Mouse (Mus musculus) CH12.LX (cell line): ENCODE data around the gene Ppp1r14a.

ENCODE experiments used
- BHLHE40 ChIP-seq: IDR thresholded peaks from 2 replicates; pipeline ENCODE4 v1.6.1; 2011; ENCODE audit warnings: mild to moderate bottlenecking, low read depth, low read length, improper control_type of control experiment
- CTCF ChIP-seq, 2 experiments: IDR thresholded peaks in 1 of 2; conservative IDR thresholded peaks in 1 of 2; 2 replicates each; pipeline ENCODE4 v1.5.1; 2011 to 2012; ENCODE audit warnings: low read depth in 2 of 2, low read length in 2 of 2, improper control_type of control experiment in 1 of 2, inconsistent platforms in 1 of 2, mild to moderate bottlenecking in 1 of 2, moderate library complexity in 1 of 2
- E2F4 ChIP-seq: IDR thresholded peaks from 2 replicates; pipeline ENCODE4 v1.6.1; 2011; ENCODE audit warnings: low read depth, low read length, improper control_type of control experiment; ENCODE audit not compliant: insufficient replicate concordance
- EP300 ChIP-seq: IDR thresholded peaks from 2 replicates; pipeline ENCODE4 v1.6.1; 2011; ENCODE audit warnings: low read length, improper control_type of control experiment
- HCFC1 ChIP-seq: IDR thresholded peaks from 2 replicates; pipeline ENCODE4 v1.6.1; 2012; ENCODE audit warnings: low read depth, mild to moderate bottlenecking, inconsistent platforms, low read length, improper control_type of control experiment
- MAX ChIP-seq: IDR thresholded peaks from 2 replicates; pipeline ENCODE4 v1.6.1; 2011; ENCODE audit warnings: low read length, improper control_type of control experiment
- NRF1 ChIP-seq: IDR thresholded peaks from 2 replicates; pipeline ENCODE4 v1.6.1; 2014; ENCODE audit warnings: low read depth, mild to moderate bottlenecking, inconsistent platforms, low read length, improper control_type of control experiment, moderate library complexity
- TCF12 ChIP-seq: IDR thresholded peaks from 2 replicates; pipeline ENCODE4 v1.6.1; 2014; ENCODE audit warnings: low read depth, mild to moderate bottlenecking, inconsistent platforms, low read length, improper control_type of control experiment
- USF1 ChIP-seq: IDR thresholded peaks from 2 replicates; pipeline ENCODE4 v1.6.1; 2014; ENCODE audit warnings: low read depth, mild to moderate bottlenecking, inconsistent platforms, low read length, improper control_type of control experiment
- USF2 ChIP-seq: conservative IDR thresholded peaks from 2 replicates; pipeline ENCODE4 v1.6.1; 2011; ENCODE audit warnings: low read depth, low read length, improper control_type of control experiment
- ZC3H11A ChIP-seq: IDR thresholded peaks from 2 replicates; pipeline ENCODE4 v1.6.1; 2012; ENCODE audit warnings: low read depth, mild to moderate bottlenecking, inconsistent platforms, low read length, improper control_type of control experiment
- ZKSCAN1 ChIP-seq: IDR thresholded peaks from 2 replicates; pipeline ENCODE4 v1.6.1; 2012; ENCODE audit warnings: low read depth, inconsistent platforms, low read length, improper control_type of control experiment, borderline replicate concordance

DNA sequence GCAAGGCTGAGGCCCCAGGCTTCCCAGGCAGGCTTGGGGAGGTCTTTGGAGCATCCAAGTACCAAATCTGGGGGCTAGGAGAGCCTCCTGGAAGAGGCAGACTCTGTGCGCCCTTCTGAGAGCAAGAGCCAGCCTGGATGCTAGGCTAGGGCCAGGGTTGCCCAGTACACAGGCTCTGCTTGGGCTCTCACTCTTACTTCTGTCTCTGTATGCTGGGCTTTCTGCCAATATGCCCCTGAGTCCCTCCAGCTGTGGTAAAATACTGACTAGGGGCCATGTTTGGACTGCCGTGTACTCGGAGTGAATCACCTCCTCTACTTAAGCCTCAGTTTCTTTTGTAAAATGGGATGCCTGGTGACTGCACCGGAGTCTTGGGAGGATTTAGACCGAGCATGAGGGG, 43.1 kb upstream of the Ppp1r14a start:
- TF ChIP-seq CTCF (conservative IDR thresholded peaks at IDR 0.05 in 1 of 2, IDR thresholded peaks at IDR 0.05 in 1 of 2; ENCODE audit: low read depth in 2 of 2, low read length in 2 of 2) (no peak), MAX (no peak), E2F4 (no peak), USF2 (no peak), EP300 (no peak), NRF1 (no peak), BHLHE40 (no peak), TCF12 (no peak), USF1 (no peak), HCFC1 (no peak), ZC3H11A (no peak), ZKSCAN1 (no peak)
